8 mouse cellular contexts compared by ENCODE assay signal in the genomic region with DNA sequence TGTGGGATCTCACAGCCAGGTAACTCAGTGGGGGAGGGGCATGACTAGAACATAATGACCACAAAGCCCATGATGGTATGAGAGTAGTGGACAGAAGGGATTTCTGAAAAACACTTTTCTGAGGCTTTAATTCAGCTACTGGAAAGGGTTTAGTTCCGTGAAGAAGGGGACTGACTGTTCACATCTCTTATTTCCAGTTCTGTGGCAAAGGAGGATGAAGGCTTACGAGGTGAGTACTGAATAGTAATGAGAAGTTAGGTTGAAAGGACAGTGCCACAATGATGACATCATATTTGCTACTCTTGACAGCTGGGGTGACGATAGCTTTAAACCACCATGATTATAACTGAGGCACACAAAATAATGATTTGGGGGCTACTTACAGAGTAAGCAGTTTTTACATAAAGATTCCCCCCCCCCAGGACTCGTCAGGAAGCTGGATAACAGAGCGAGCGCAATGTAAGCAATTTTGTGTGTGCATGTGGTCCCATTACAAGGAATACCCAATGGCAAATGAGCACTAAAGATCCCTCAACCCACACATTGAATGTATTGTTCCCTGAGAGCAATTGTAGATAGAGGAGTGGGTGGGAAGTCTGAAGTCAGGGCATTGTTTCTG. TPM values are rescaled to one million over a fixed set of nuclear protein-coding genes. Genes with fewer than 3 reads are reported as not detected.
DNase-seq lines count a peak whose midpoint lies in the region; ATAC-seq and TF ChIP-seq lines count a peak whose summit lies in the region.

No protein-coding gene starts in this region.

- intact Hi-C loops in left cerebral cortex, postnatal 4 days (cut with DNase I), result no loop called here
- intact Hi-C loops in left cerebral cortex, postnatal 36 days (cut with DNase I), result loop anchor here (2.0 kb wide), 1 partner anchor 35 kb away; the partner anchor contains the start of genes Cenpl and Dars2

- peak overlapping the region; percentile 72 for H3K4me3 ChIP-seq in limb, embryonic 14.5 days (replicated peaks; ENCODE audit: low read length)

- peak overlapping the region; percentile 85 for H3K4me2 ChIP-seq in limb, embryonic 14.5 days (replicated peaks; ENCODE audit: low read depth, low read length, severe bottlenecking)

- no peaks in the 10 kb centered on the region for H3K27me3 ChIP-seq in limb, embryonic 14.5 days (ENCODE audit: control insufficient read depth, insufficient read depth, low read length)

- peak overlapping the region; percentile 94 for H3K9ac ChIP-seq in limb, embryonic 14.5 days (ENCODE audit: low read depth, low read length, severe bottlenecking)

- H3K27ac ChIP-seq in limb, embryonic 14.5 days (replicated peaks; ENCODE audit: low read depth, low read length), result peak overlapping the region; percentile 89

- no peak for TF ChIP-seq POLR2A in limb, embryonic 14.5 days (IDR thresholded peaks at IDR 0.05; ENCODE audit: borderline replicate concordance, extremely low read depth, insufficient read depth, insufficient read length)

- peaks cover 55% of the 10 kb centered on the region for H3K36me3 ChIP-seq in limb, embryonic 14.5 days (ENCODE audit: control insufficient read depth, insufficient read depth, low read length)

- peaks cover 17% of the 10 kb centered on the region for H3K4me1 ChIP-seq in limb, embryonic 14.5 days (ENCODE audit: control insufficient read depth, insufficient read depth, low read length)

- ATAC-seq in granulocyte monocyte progenitor cell, adult 5-6 weeks (replicated peaks; ENCODE audit: poor library complexity, severe bottlenecking), result 0 out of 2 replicates have a peak, but pooled peaks have one; percentile 0
- ATAC-seq in limb, embryonic 14.5 days (ENCODE audit: low FRiP score, low read depth), result no peak

- H3K9me3 ChIP-seq in limb, embryonic 14.5 days (ENCODE audit: control insufficient read depth, low read length), result no peaks in the 10 kb centered on the region

- DNase-seq in left cerebral cortex, postnatal 4 days, result peak; percentile 15
- DNase-seq in left cerebral cortex, adult 18-20 months (ENCODE audit: low spot score in 2 of 2), result no peak
- peak; percentile 32 for DNase-seq in c-Kit-negative CD71-positive TER-119-positive erythroid progenitor cells, embryonic 14.5 days (ENCODE audit: low read depth, low spot score)
- DNase-seq in limb, embryonic 14.5 days (ENCODE audit: low spot score), result peak; percentile 53
- DNase-seq in naive thymus-derived CD4-positive, alpha-beta T cell, adult 2 months (ENCODE audit: low read depth), result peak; percentile 59
- DNase-seq in ovary, postnatal 10 days (ENCODE audit: low spot score), result no peak
- no peak for DNase-seq in left cerebral cortex, postnatal 36 days (ENCODE audit: low spot score in 2 of 2)

- WGBS in limb, embryonic 14.5 days, result 0% methylated on average over 6 of the region's 6 CpGs

RNA-seq across cellular contexts. Expression of gene Zbtb37, which starts 1.2 kb away (rescaled TPM):
- total RNA-seq in left cerebral cortex, postnatal 4 days (2021), result 10 to 100 TPM; 39.2 to 46.5 TPM
- 10 to 100 TPM; 15.0 to 21.3 TPM for total RNA-seq in left cerebral cortex, adult 18-20 months (2021)
- 7.2 and 10.0 TPM in 2 replicates for total RNA-seq in granulocyte monocyte progenitor cell, adult 5-6 weeks (2014; fragmentation: Nextera tagmentation)
- 5.0 and 5.7 TPM in 2 replicates for total RNA-seq in granulocyte monocyte progenitor cell, adult 5-6 weeks (2017)
- 5.2 and 5.4 TPM in 2 replicates for polyA plus RNA-seq in limb, embryonic 14.5 days (2012; rRNA removed)
- polyA plus RNA-seq in limb, embryonic 14.5 days (2014; fragmentation: Nextera tagmentation; extraction: Ambion mirVana), result 6.9 and 9.3 TPM in 2 replicates
- 10 to 100 TPM; 17.9 to 19.4 TPM for total RNA-seq in left cerebral cortex, postnatal 36 days (2021)

RNA-seq across cellular contexts. Expression of gene Dars2, which starts 34.6 kb away (rescaled TPM):
- total RNA-seq in left cerebral cortex, postnatal 4 days (2021), result 10 to 100 TPM; 22.4 to 25.7 TPM
- total RNA-seq in left cerebral cortex, adult 18-20 months (2021), result 10 to 100 TPM; 20.0 to 20.4 TPM
- 42.5 and 44.6 TPM in 2 replicates for total RNA-seq in granulocyte monocyte progenitor cell, adult 5-6 weeks (2014; fragmentation: Nextera tagmentation)
- total RNA-seq in granulocyte monocyte progenitor cell, adult 5-6 weeks (2017), result 27.6 and 33.5 TPM in 2 replicates
- 14.7 and 19.7 TPM in 2 replicates for polyA plus RNA-seq in limb, embryonic 14.5 days (2012; rRNA removed)
- polyA plus RNA-seq in limb, embryonic 14.5 days (2014; fragmentation: Nextera tagmentation; extraction: Ambion mirVana), result 22.6 and 23.8 TPM in 2 replicates
- total RNA-seq in left cerebral cortex, postnatal 36 days (2021), result 10 to 100 TPM; 23.3 to 27.6 TPM

RNA-seq across cellular contexts. Expression of gene Cenpl, which starts 34.6 kb away (rescaled TPM):
- 1 to 10 TPM; 3.5 to 4.7 TPM for total RNA-seq in left cerebral cortex, postnatal 4 days (2021)
- 1 to 10 TPM; 1.6 to 2.1 TPM for total RNA-seq in left cerebral cortex, adult 18-20 months (2021)
- 8.4 and 25.6 TPM in 2 replicates for total RNA-seq in granulocyte monocyte progenitor cell, adult 5-6 weeks (2014; fragmentation: Nextera tagmentation)
- total RNA-seq in granulocyte monocyte progenitor cell, adult 5-6 weeks (2017), result 5.1 and 10.1 TPM in 2 replicates
- polyA plus RNA-seq in limb, embryonic 14.5 days (2012; rRNA removed), result 13.1 and 13.3 TPM in 2 replicates
- 25.7 and 27.3 TPM in 2 replicates for polyA plus RNA-seq in limb, embryonic 14.5 days (2014; fragmentation: Nextera tagmentation; extraction: Ambion mirVana)
- total RNA-seq in left cerebral cortex, postnatal 36 days (2021), result 1 to 10 TPM; 1.1 to 1.8 TPM

RNA-seq across cellular contexts. Expression of gene Serpinc1, which starts 57.5 kb away (rescaled TPM):
- under 1 TPM; 0.22 to 0.34 TPM for total RNA-seq in left cerebral cortex, postnatal 4 days (2021)
- under 1 TPM; 0.19 to 0.21 TPM for total RNA-seq in left cerebral cortex, adult 18-20 months (2021)
- total RNA-seq in granulocyte monocyte progenitor cell, adult 5-6 weeks (2014; fragmentation: Nextera tagmentation), result 0.06 and 0.38 TPM in 2 replicates
- 0.21 TPM in 1 of 2 replicates, not detected in the other for total RNA-seq in granulocyte monocyte progenitor cell, adult 5-6 weeks (2017)
- polyA plus RNA-seq in limb, embryonic 14.5 days (2012; rRNA removed), result 4.9 and 7.5 TPM in 2 replicates
- polyA plus RNA-seq in limb, embryonic 14.5 days (2014; fragmentation: Nextera tagmentation; extraction: Ambion mirVana), result 3.3 and 6.2 TPM in 2 replicates
- under 1 TPM; 0.12 to 0.50 TPM for total RNA-seq in left cerebral cortex, postnatal 36 days (2021)

Comparison
In these comparisons a context has a peak if more than half of its experiments do, and no peak if none do; other contexts are left out.
1. DNase-seq: peak in left cerebral cortex, postnatal 4 days (single experiment), c-Kit-negative CD71-positive TER-119-positive erythroid progenitor cells, embryonic 14.5 days (single experiment), limb, embryonic 14.5 days (single experiment) and naive thymus-derived CD4-positive, alpha-beta T cell, adult 2 months (single experiment); none in left cerebral cortex, adult 18-20 months (0 of 2), ovary, postnatal 10 days (single experiment) and left cerebral cortex, postnatal 36 days (0 of 2).